Mouse (Mus musculus) fibroblast of lung, adult 2 months (primary cell): ENCODE measurements around the gene Gm28035.

Experiments used
- DNase-seq: peaks from one replicate; pipeline ENCODE4 v3.0.0-alpha.2; 2011; ENCODE audit warnings: low read depth

Gene Gm28035

GRCm38 (mm10) chr2:30261921-30262839, 21.8 kb downstream of the Gm28035 start:
- no peak for DNase-seq

- DNase-seq, result no peak
These were observed 22.6 kb downstream of the Gm28035 start for GRCm38 (mm10) chr2:30262840-30263441.

- DNase-seq, result no peak
These were observed 23.4 kb downstream of the Gm28035 start for GRCm38 (mm10) chr2:30263811-30264210.

- DNase-seq, result no peak
These were observed 24.5 kb downstream of the Gm28035 start for GRCm38 (mm10) chr2:30264671-30265519.

- peak; percentile 79 for DNase-seq
These were observed 25.4 kb downstream of the Gm28035 start, which contains the start of gene Phyhd1 for GRCm38 (mm10) chr2:30265767-30266253. TSS of gene Phyhd1 (plus strand) at chr2:30266203.

GRCm38 (mm10) chr2:30266392-30266941, 26.1 kb downstream of the Gm28035 start:
- DNase-seq, result peak; percentile 88

GRCm38 (mm10) chr2:30267466-30267865, 27.1 kb downstream of the Gm28035 start:
- no peak for DNase-seq

GRCm38 (mm10) chr2:30268371-30268770, 28.0 kb downstream of the Gm28035 start:
- no peak for DNase-seq

GRCm38 (mm10) chr2:30269241-30269990, 29.0 kb downstream of the Gm28035 start:
- no peak for DNase-seq

GRCm38 (mm10) chr2:30270134-30270533, 29.8 kb downstream of the Gm28035 start:
- peak; percentile 89 for DNase-seq

- no peak for DNase-seq
These were observed 40.4 kb downstream of the Gm28035 start, which contains the start of gene Gm28038 for GRCm38 (mm10) chr2:30280743-30281142. TSS of gene Gm28038 (plus strand) at chr2:30281043.

GRCm38 (mm10) chr2:30281651-30282050, 41.3 kb downstream of the Gm28035 start:
- no peak for DNase-seq

- no peak for DNase-seq
These were observed 42.8 kb downstream of the Gm28035 start for GRCm38 (mm10) chr2:30283193-30283592.

GRCm38 (mm10) chr2:30285004-30285403, 44.6 kb downstream of the Gm28035 start:
- no peak for DNase-seq

- DNase-seq, result no peak
These were observed 45.2 kb downstream of the Gm28035 start for GRCm38 (mm10) chr2:30285416-30286181.

GRCm38 (mm10) chr2:30286192-30287026, 46.0 kb downstream of the Gm28035 start, which contains the start of the genes Dolk and Nup188:
TSS of gene Dolk (minus strand) at chr2:30286334.
TSS of gene Nup188 (plus strand) at chr2:30286397.
- DNase-seq, result peak; percentile 64

- no peak for DNase-seq
These were observed 46.6 kb downstream of the Gm28035 start for GRCm38 (mm10) chr2:30287027-30287373.

- DNase-seq, result no peak
These were observed 59.2 kb downstream of the Gm28035 start for GRCm38 (mm10) chr2:30299525-30299924.

GRCm38 (mm10) chr2:30299966-30300365, 59.6 kb downstream of the Gm28035 start:
- no peak for DNase-seq
